Mouse (Mus musculus): ENCODE results near the gene Slc7a5. TPM values are rescaled to one million over a fixed set of nuclear protein-coding genes. Genes with fewer than 3 reads are reported as not detected.
A peak's percentile ranks its signal among the peaks of the same experiment; 100 is the strongest.

Slc7a5 gene
- polyA plus RNA-seq, 1 experiment = 4.3 TPM

DNA sequence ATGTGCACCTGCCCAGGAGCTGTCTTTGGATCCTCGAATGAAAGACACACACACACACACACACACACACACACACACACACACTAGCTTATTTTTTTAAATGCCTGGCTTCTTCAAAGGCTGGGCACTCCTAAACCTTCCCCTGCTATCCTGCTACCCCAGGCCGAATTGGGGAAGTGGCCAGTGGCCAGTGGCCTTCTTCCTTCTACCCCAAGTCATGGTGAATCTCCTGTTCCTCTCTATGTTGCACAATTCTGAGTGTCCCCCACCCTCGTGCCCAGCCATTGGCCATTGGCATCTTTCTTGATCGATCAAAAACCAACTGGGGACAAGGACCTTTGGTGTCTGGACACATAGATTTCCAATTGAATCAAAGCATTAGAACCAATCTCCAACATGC, 22.6 kb upstream of the Slc7a5 start:
- no peak overlapping the region for H3K27ac ChIP-seq (ENCODE audit: insufficient read depth, low read depth, low read length)
- 83% methylated on average over 4 of the region's 4 CpGs for WGBS

GRCm38 (mm10) chr8:121927316-121927715, 19.8 kb upstream of the Slc7a5 start:
- TF ChIP-seq CTCF (conservative IDR thresholded peaks at IDR 0.05; ENCODE audit: insufficient read depth, insufficient read length, low read depth, low read length) = peak; percentile 72
- TF ChIP-seq POLR2A (IDR thresholded peaks at IDR 0.05; ENCODE audit: low read depth, low read length) = no peak
- no peaks in the 10 kb centered on the region for H3K4me1 ChIP-seq (ENCODE audit: control insufficient read depth, insufficient read depth, low read length)
- H3K27ac ChIP-seq (ENCODE audit: insufficient read depth, low read depth, low read length) = no peak overlapping the region
- peak; percentile 59 for DNase-seq
- H3K4me3 ChIP-seq (ENCODE audit: insufficient read depth, low read depth, low read length) = no peak overlapping the region
- no peaks in the 10 kb centered on the region for H3K27me3 ChIP-seq (replicated peaks; ENCODE audit: control insufficient read depth, insufficient read depth, low read length)
- no peaks in the 10 kb centered on the region for H3K36me3 ChIP-seq (ENCODE audit: control insufficient read depth, insufficient read depth, low read length)
- WGBS = 33% methylated on average over 8 of the region's 8 CpGs

More for the DNA sequence above, 22.6 kb upstream of the Slc7a5 start:
- H3K27me3 ChIP-seq (replicated peaks; ENCODE audit: control insufficient read depth, insufficient read depth, low read length) = no peaks in the 10 kb centered on the region
- no peaks in the 10 kb centered on the region for H3K36me3 ChIP-seq (ENCODE audit: control insufficient read depth, insufficient read depth, low read length)
- no peak for DNase-seq
- H3K4me1 ChIP-seq (ENCODE audit: control insufficient read depth, insufficient read depth, low read length) = no peaks in the 10 kb centered on the region
- TF ChIP-seq CTCF (conservative IDR thresholded peaks at IDR 0.05; ENCODE audit: insufficient read depth, insufficient read length, low read depth, low read length) (no peak), POLR2A (IDR thresholded peaks at IDR 0.05; ENCODE audit: low read depth, low read length) (no peak)
- H3K4me3 ChIP-seq (ENCODE audit: insufficient read depth, low read depth, low read length) = no peak overlapping the region

DNA sequence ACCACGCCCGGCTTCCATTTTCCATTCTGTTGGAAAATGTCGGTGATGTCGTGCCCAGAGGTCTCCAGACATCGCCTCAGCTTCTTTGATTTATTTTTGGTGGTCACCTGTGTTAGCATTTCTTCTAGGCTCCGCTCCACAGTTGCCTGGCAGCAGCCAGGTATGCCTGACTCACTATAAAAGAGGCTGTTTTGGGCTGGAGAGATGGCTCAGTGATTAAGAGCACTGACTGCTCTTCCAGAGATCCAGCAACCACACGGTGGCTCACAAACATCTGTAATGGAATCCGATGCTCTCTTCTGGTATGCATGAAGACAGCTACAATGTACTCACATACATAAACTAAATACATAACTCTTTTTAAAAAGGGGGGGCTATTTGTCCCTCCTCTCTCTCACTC, 18.8 kb upstream of the Slc7a5 start:
- H3K36me3 ChIP-seq (ENCODE audit: control insufficient read depth, insufficient read depth, low read length) = no peaks in the 10 kb centered on the region
- H3K4me3 ChIP-seq (ENCODE audit: insufficient read depth, low read depth, low read length) = no peak overlapping the region
- no peak for DNase-seq
- 68% methylated on average over 8 of the region's 8 CpGs for WGBS
- H3K27ac ChIP-seq (ENCODE audit: insufficient read depth, low read depth, low read length) = no peak overlapping the region
- no peaks in the 10 kb centered on the region for H3K4me1 ChIP-seq (ENCODE audit: control insufficient read depth, insufficient read depth, low read length)
- TF ChIP-seq CTCF (conservative IDR thresholded peaks at IDR 0.05; ENCODE audit: insufficient read depth, insufficient read length, low read depth, low read length) (no peak), POLR2A (IDR thresholded peaks at IDR 0.05; ENCODE audit: low read depth, low read length) (no peak)
- H3K27me3 ChIP-seq (replicated peaks; ENCODE audit: control insufficient read depth, insufficient read depth, low read length) = no peaks in the 10 kb centered on the region

- H3K4me1 ChIP-seq (ENCODE audit: control insufficient read depth, insufficient read depth, low read length) = no peaks in the 10 kb centered on the region
- no peaks in the 10 kb centered on the region for H3K36me3 ChIP-seq (ENCODE audit: control insufficient read depth, insufficient read depth, low read length)
- no peak overlapping the region for H3K4me3 ChIP-seq (ENCODE audit: insufficient read depth, low read depth, low read length)
- H3K27me3 ChIP-seq (replicated peaks; ENCODE audit: control insufficient read depth, insufficient read depth, low read length) = no peaks in the 10 kb centered on the region
- TF ChIP-seq CTCF (conservative IDR thresholded peaks at IDR 0.05; ENCODE audit: insufficient read depth, insufficient read length, low read depth, low read length) (peak; percentile 91), POLR2A (IDR thresholded peaks at IDR 0.05; ENCODE audit: low read depth, low read length) (no peak)
- H3K27ac ChIP-seq (ENCODE audit: insufficient read depth, low read depth, low read length) = no peak overlapping the region
- peak; percentile 77 for DNase-seq
- 26% methylated on average over 10 of the region's 10 CpGs for WGBS
These were observed 18.1 kb upstream of the Slc7a5 start for GRCm38 (mm10) chr8:121925624-121926023.

- no peak for DNase-seq
- no peak for TF ChIP-seq CTCF (conservative IDR thresholded peaks at IDR 0.05; ENCODE audit: insufficient read depth, insufficient read length, low read depth, low read length)
- no peak for TF ChIP-seq POLR2A (IDR thresholded peaks at IDR 0.05; ENCODE audit: low read depth, low read length)
- no peak overlapping the region for H3K4me3 ChIP-seq (ENCODE audit: insufficient read depth, low read depth, low read length)
- H3K27ac ChIP-seq (ENCODE audit: insufficient read depth, low read depth, low read length) = no peak overlapping the region
- no peaks in the 10 kb centered on the region for H3K27me3 ChIP-seq (replicated peaks; ENCODE audit: control insufficient read depth, insufficient read depth, low read length)
- no peaks in the 10 kb centered on the region for H3K36me3 ChIP-seq (ENCODE audit: control insufficient read depth, insufficient read depth, low read length)
- H3K4me1 ChIP-seq (ENCODE audit: control insufficient read depth, insufficient read depth, low read length) = no peaks in the 10 kb centered on the region
- 75% methylated on average over 5 of the region's 5 CpGs for WGBS
These were observed 17.2 kb upstream of the Slc7a5 start for GRCm38 (mm10) chr8:121924681-121925080.

DNA sequence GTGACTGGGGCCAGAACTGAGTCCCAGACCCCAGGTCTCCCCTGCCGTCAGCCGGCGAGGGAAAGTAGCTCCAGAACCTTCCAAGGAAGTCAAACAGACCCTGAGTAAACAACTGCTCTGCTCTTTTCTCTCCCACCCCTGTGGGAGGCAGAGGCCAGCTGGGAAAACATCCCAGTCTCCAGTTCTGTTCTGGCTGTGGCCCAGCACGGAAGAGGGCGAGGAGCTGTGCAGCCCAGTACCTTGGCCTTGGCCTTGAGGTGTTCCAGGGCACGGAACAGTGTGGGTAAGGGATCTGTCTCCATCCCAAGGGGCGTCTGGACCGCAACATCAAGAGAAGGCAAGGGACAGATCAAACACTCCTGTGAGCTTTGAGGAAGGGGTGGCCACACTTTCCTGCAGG, 14.6 kb upstream of the Slc7a5 start:
- TF ChIP-seq POLR2A (IDR thresholded peaks at IDR 0.05; ENCODE audit: low read depth, low read length) = no peak
- TF ChIP-seq CTCF (conservative IDR thresholded peaks at IDR 0.05; ENCODE audit: insufficient read depth, insufficient read length, low read depth, low read length) = no peak
- peak; percentile 51 for DNase-seq
- Histone ChIP-seq H3K4me3 (ENCODE audit: insufficient read depth, low read depth, low read length) (no peak overlapping the region), H3K27me3 (replicated peaks; ENCODE audit: control insufficient read depth, insufficient read depth, low read length) (no peaks in the 10 kb centered on the region), H3K36me3 (ENCODE audit: control insufficient read depth, insufficient read depth, low read length) (no peaks in the 10 kb centered on the region), H3K27ac (ENCODE audit: insufficient read depth, low read depth, low read length) (no peak overlapping the region), H3K4me1 (ENCODE audit: control insufficient read depth, insufficient read depth, low read length) (no peaks in the 10 kb centered on the region)
- WGBS = 46% methylated on average over 8 of the region's 8 CpGs

- Histone ChIP-seq H3K27me3 (replicated peaks; ENCODE audit: control insufficient read depth, insufficient read depth, low read length) (no peaks in the 10 kb centered on the region), H3K36me3 (ENCODE audit: control insufficient read depth, insufficient read depth, low read length) (no peaks in the 10 kb centered on the region), H3K4me3 (ENCODE audit: insufficient read depth, low read depth, low read length) (no peak overlapping the region), H3K4me1 (ENCODE audit: control insufficient read depth, insufficient read depth, low read length) (no peaks in the 10 kb centered on the region), H3K27ac (ENCODE audit: insufficient read depth, low read depth, low read length) (no peak overlapping the region)
- TF ChIP-seq CTCF (conservative IDR thresholded peaks at IDR 0.05; ENCODE audit: insufficient read depth, insufficient read length, low read depth, low read length) = no peak
- TF ChIP-seq POLR2A (IDR thresholded peaks at IDR 0.05; ENCODE audit: low read depth, low read length) = no peak
- no peak for DNase-seq
- WGBS = 72% methylated on average over 8 of the region's 8 CpGs
These were observed 14.1 kb upstream of the Slc7a5 start for GRCm38 (mm10) chr8:121921582-121921981.

DNA sequence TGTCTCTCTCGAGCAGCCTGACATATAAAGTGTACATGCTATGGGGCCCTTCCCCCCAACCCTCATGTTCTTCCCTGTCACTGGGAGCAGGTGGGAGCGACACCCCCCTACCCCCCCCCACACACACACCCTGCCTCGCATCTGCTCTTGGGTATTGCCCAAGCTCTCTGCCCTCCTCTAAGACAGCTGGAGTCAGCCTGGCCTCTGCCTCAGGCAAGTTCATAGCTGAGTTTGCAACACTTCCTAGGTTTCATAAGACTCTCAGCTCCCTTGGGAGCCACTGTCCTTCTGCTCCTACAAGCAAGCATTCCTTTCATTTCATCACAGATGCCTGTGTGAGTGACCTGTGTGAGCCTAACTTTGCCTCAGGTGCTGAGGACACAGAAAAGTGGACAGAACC, 12.2 kb upstream of the Slc7a5 start:
- no peaks in the 10 kb centered on the region for H3K4me1 ChIP-seq (ENCODE audit: control insufficient read depth, insufficient read depth, low read length)
- 44% methylated on average over 3 of the region's 3 CpGs for WGBS
- no peak overlapping the region for H3K27ac ChIP-seq (ENCODE audit: insufficient read depth, low read depth, low read length)
- DNase-seq = peak; percentile 54
- no peaks in the 10 kb centered on the region for H3K36me3 ChIP-seq (ENCODE audit: control insufficient read depth, insufficient read depth, low read length)
- TF ChIP-seq CTCF (conservative IDR thresholded peaks at IDR 0.05; ENCODE audit: insufficient read depth, insufficient read length, low read depth, low read length) (no peak), POLR2A (IDR thresholded peaks at IDR 0.05; ENCODE audit: low read depth, low read length) (no peak)
- no peak overlapping the region for H3K4me3 ChIP-seq (ENCODE audit: insufficient read depth, low read depth, low read length)
- H3K27me3 ChIP-seq (replicated peaks; ENCODE audit: control insufficient read depth, insufficient read depth, low read length) = no peaks in the 10 kb centered on the region
